Mouse (Mus musculus) fat pad, adult 2 months (tissue): ENCODE data around the gene Cfap97d2.
A peak's percentile ranks its signal among the peaks of the same experiment; 100 is the strongest.

Experiments used
- DNase-seq: peaks from one replicate; pipeline ENCODE4 v3.0.0-alpha.2; 2011; ENCODE audit warnings: low read depth, low spot score; ENCODE audit errors: extremely low read depth

The Cfap97d2 gene

GRCm38 (mm10) chr8:13740817-13741613, 35.3 kb downstream of the Cfap97d2 start:
- DNase-seq, result no peak

- peak; percentile 54 for DNase-seq
Observed at GRCm38 (mm10) chr8:13746212-13746611, 40.5 kb downstream of the Cfap97d2 start.

- no peak for DNase-seq
Observed at GRCm38 (mm10) chr8:13747626-13748025, 41.9 kb downstream of the Cfap97d2 start.

GRCm38 (mm10) chr8:13753680-13754079, 48.0 kb downstream of the Cfap97d2 start:
- DNase-seq, result no peak

- no peak for DNase-seq
Observed at GRCm38 (mm10) chr8:13756480-13756879, 50.8 kb downstream of the Cfap97d2 start.

- DNase-seq, result no peak
Observed at GRCm38 (mm10) chr8:13756982-13757804, 51.5 kb downstream of the Cfap97d2 start, which contains the start of gene Cdc16. TSS of gene Cdc16 (plus strand) at chr8:13757676.

- DNase-seq, result no peak
Observed at GRCm38 (mm10) chr8:13757805-13758727, 52.4 kb downstream of the Cfap97d2 start.

GRCm38 (mm10) chr8:13769206-13769605, 63.5 kb downstream of the Cfap97d2 start:
- no peak for DNase-seq

- DNase-seq, result no peak
Observed at GRCm38 (mm10) chr8:13780536-13780935, 74.8 kb downstream of the Cfap97d2 start.

- no peak for DNase-seq
Observed at GRCm38 (mm10) chr8:13785250-13785763, 79.6 kb downstream of the Cfap97d2 start, which contains the start of gene Upf3a. TSS of gene Upf3a (plus strand) at chr8:13785615.

GRCm38 (mm10) chr8:13785764-13786299, 80.1 kb downstream of the Cfap97d2 start:
- DNase-seq, result no peak

- no peak for DNase-seq
Observed at GRCm38 (mm10) chr8:13789606-13790005, 83.9 kb downstream of the Cfap97d2 start.
